Mouse (Mus musculus): ENCODE data around the gene Gm20696. TPM values are rescaled to one million over a fixed set of nuclear protein-coding genes. Genes with fewer than 3 reads are reported as not detected.
A peak's percentile ranks its signal among the peaks of the same experiment; 100 is the strongest.

The Gm20696 gene
- total RNA-seq, 1 experiment from 2014 or later, result 6.0 TPM

DNA sequence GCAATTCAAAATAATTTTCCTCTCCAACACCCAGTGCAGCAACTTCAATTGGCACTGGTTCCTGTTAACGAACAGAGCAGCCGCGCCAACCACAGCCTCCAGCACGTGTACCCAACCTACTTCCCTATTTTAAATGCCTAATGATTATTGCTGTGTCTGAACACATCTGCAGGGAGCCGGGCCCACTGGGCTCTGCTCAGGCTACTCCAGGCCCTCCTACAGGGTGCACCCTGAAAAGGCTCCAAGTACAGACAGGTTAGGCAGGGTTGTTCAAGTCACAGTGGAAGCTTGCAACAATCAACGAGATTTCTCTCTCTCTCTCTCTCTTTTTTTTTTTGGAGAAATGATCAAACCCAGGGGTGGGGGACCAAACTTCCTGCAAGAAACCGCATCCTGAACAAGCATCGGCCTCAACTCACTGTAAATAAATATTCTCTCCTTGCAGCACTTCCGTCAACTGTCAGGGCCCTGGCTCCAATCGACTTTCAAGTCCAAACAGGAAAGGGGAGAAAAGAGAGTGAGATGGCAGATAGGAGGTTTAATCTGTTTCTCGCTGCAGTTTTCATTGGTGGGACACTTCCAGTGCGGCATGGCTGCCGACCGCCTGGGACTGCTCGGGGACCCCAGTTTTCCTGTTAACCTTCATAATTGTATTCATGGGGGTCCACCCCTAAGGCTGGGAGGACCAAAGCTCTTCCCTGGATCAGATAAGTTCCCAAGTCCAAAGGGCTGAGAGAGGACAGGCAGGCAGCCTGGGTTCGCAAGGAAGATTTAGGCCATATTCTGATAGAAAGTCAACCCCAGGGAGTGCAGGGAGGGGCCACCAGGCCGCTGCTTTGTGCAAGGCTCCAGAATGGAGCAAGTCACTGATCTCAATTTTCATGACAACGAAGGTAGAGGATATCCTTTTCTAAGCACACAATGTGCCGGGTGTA is 277.6 kb downstream of the Gm20696 start:
- no peak for DNase-seq

DNA sequence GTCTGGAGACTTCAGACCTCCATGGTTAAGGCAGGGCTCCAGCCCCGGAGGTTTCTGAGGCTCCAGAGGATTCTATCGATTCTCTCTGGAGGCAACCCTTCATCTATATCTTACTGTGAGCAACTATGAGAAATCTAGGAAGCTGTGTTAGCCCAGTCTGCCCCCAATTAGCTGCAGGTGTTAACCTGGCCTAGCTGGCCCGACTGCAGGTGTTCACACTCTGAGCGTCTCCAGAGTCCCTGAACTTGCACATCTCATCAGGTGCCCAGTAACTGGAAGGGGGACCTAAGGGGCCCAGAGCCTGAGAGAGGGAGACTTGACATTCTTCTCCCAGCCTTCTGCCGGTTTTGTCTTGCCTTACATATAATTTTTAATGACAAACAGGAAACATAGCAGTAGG is 278.6 kb downstream of the Gm20696 start:
- no peak for DNase-seq

DNA sequence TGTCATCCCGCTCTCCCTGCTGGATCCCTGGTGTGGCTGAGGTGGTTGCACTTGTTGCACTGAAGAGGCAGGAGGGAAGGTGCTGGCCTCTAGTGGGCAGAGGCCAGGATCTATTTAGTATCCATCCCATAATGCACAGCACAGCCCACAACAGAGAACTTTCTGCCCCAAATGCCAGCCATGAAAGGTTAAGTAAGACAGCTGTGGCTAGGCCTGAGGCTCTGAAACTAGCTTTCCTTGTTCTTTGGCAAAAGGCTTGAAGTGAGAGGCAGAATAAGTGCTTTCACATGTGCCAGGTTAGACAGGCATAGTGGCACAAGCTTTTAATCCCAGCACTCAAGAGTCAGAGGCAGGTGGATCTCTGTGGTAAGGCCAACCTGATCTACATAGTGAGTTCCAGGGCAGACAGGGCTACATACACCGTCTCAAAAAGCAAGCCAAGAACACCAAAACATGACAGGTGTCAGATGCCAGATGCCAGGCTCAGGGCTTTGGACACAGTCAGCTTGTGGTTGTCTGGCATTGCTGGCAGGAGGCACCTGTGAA is 281.5 kb downstream of the Gm20696 start:
- no peak for DNase-seq

DNA sequence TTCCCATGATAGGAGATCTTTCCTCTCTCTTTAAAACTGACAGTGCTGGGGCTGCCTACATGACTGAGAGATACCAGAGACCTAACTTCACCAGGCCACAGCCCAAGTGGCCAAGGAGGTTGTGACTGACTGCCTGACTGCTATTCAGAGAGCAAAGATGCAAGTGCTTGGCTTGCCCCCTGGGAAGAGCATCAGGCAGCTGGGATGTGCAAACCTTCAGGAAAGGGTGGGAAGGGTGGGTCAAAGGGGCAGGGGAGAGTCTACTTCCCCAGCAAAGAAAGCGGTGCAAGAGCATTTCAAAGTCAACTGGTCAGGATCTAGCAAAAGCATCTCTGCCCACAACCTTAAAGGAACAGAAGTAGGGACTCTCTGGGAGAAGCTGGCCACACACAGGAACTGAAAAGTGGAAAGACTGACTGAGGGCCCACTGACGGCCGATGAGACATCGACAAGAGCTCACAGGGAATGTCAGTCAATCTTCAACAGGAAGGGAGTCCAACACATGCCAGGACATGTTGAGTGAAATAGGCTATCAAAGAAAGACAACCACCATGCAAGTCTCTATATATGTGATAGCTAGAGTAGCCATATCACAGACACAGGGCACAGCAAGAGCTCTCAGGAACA is 282.6 kb downstream of the Gm20696 start:
- DNase-seq, result no peak

DNA sequence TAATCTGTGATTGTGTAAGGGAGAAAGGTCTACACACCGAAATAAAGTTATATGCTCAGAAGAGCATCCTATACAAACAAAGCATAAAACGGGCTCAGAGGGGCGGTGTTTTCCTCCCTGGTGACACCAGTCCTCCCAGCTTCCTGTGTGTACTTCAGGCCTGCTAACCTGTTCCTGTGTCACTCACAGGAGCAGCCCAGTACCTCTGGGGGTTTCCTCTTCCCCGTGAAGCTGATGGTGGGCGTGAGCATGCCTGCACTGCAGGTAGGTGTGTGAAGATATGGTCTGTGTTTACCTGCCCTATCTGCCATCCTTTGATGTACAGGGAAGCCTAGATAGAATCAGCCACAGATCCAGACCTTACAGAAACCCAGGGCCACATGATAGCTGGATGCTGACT is 286.5 kb downstream of the Gm20696 start:
- DNase-seq, result no peak

DNA sequence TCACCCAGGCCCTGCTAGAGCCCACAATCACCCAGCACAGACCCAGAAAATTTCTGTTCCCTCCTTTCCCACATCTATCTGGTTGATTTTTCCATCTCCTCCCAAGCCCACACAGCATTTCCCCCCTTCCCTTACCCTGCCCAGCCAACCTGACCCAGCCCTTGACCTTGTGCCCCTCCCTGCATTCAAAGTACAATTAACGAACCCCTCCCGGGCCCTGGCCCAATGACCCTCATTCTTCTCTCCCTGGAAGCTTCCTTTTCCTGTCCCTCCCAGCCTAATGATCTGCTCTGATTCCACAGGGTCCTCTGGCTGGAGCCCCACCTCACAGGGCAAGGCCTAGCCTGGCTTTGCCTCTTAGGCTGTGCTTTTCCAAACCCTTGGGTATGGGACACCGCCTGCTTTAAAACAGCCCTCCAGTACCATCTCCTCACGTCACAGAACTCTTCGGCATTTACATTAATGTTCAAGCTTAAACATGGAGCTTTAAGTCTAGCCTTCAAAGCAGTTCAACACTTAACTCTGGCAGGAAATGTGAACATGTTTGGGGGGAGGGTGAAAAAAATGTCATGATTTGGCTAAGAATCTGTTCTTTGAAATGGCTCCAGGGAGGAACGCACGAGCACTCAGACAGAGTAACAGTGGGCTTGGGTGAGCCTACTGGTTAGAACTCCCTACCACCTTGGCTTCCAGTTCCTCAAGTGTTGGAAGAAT is 287.4 kb downstream of the Gm20696 start:
- peak; percentile 39 for DNase-seq

DNA sequence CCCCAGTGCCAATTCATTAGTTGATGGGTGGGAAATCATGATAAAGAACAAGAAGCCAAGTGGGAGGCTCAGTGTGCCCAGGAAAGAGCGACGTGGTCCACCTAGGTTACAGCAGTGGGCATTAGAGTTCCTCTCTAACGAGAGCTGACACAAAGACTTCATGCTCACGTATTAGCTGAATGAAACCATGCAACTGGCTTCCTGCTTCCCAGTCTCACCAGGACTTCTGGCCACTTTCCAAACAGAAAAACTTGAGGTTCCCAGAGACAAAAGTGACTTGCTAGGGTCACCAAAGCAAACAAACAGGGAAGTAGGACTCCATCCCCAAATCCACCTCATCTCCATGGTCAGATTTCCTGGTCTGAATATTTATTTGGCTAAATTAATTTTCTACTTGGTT is 288.9 kb downstream of the Gm20696 start:
- DNase-seq, result no peak

DNA sequence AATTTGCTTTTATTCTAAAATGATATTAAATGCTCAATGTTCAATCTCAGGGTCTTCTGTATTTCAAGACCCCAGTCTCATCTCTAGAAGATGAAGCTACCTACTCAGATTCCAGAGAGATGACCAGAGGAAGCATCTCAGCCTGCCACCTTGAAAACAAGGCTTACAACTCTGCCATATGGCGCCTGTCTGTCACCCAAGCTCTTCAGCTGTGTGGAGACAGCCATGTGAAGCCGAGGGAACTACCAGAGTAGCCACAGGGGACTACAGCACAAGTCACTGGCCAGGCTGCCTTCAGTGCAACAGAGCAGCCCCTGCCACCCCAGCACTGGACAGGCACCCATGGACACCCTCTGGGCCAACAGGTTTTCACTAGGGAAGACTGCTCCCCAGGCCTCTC is 289.5 kb downstream of the Gm20696 start:
- DNase-seq, result no peak

DNA sequence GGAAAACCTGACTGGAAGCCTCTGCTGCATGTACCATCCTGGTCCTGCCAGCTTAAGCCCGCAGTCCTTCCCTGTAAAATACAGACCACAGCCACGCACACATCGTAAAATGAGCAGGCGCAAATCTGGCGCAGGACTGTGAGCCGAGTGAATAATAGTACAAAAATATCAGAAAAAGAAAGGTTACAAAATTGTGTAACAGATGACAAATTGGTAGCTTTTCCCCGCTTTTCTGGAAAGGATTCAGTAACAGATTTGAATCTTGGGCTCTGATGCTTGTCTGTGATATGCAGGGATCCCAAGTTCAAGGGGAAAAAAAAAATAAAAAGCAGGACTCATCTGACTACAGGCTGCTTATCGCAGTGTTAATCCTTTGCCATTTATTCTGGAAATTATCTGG is 289.9 kb downstream of the Gm20696 start:
- DNase-seq, result no peak

DNA sequence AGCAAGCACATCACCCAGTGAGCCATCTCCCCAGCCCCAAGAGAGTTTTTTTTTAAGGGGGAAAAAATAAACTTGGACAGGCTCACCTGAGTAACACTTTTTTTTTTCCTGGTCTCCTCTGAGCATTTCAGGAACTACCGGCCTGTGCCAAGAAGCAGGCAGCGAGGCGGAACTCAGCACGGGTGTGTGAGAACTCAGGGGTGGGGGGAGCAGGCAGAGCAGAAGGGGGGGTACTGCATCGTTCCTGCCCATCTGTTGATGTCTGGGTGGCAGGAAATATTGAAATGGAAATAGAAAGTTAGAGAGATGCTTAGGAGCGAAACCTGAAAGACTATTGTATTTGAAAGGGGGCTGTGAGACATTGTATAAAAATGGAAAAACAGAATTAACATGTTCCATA is 290.7 kb downstream of the Gm20696 start:
- DNase-seq, result no peak

DNA sequence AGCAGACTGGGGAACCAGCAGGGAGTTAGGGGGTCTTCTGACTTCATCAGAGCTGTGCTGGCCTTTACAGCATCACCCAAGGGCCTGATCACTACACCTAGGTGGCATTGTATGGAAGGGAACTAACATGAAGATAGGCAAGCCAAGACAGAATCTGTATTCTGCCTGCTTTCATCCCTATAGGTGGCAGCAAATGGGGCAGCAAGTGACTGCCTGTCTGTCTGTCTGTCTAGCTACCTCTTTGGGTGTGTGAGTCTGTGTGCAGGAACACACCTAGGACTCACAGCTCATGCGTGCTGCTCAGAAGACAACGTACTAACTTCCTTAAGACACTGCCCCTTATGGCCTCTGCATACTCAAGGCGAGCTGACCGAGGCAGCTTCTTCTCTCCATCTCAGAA is 291.2 kb downstream of the Gm20696 start:
- no peak for DNase-seq

DNA sequence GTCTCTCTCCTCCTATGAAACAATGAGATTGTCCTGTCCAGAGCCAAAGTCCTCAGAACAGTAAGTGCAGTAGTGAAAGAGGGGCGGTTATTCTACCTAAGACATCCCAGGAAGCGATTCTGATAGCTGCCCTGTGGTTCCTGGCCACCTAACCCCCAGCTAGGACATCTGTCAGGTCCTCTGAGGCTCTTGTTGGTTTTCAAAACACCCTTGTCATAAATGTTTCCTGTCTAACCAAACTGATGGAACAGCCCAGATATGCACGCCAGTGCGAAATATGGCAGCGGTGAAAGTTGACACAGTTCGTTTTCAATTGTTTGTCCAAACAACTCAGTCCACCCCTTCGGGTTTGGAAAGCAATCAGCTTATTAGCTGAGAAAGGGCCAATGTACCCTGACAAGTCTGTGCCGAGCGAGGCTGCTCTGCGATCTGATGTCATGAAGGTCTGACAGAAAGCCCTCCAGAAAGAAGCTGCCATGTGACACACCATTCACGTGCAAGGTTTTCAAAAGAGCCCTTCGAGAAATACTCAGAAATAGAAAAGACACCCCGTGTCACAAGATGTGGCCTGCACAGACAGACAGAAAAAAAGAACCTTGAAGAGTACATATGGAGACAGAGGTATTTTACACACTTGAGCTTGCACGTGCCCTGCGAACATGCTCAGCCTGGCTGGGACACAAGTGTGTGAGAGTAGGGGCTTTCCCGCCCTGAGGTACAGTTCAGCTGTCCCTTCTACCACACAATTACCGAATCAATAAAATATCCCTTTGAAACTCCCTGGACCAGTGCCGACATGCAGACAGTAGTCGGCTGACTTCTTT is 291.9 kb downstream of the Gm20696 start:
- no peak for DNase-seq

DNA sequence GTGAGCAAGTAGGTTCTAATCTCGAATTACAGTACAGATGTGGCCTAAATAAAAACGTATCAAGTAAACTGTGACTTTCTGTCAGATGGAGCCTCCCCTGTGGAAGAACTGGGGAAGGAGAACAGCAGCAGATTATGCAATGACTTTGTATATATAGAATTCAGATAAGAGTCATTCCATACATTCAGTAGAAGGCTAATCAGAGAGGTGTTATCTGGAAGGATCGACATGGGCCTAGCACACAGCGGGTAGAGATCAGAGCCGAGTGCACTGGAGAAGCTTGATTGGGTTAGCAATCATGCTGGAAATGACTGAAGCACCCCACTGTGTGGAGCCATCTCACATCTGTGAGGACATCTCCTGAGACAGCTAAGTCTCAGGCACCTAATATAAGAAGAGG is 294.2 kb downstream of the Gm20696 start:
- DNase-seq, result no peak

DNA sequence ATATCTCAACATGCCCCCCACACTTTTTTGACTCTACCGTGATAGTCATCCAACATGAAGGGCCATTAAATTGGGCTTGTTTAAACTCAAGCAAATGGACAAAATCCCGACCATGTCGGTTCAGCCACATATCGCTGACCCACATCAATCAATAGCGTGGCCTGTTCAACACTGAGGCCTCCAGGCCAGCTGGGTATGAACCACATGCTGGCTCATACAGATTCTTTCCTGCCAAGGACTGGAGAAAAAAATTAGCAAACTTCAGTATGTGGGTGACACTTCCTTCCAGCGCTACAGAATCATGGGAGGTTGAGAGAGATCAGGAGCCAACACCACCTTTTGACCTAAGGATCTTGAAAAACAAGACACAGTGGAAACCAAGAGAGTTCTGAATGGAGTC is 294.6 kb downstream of the Gm20696 start:
- no peak for DNase-seq

DNA sequence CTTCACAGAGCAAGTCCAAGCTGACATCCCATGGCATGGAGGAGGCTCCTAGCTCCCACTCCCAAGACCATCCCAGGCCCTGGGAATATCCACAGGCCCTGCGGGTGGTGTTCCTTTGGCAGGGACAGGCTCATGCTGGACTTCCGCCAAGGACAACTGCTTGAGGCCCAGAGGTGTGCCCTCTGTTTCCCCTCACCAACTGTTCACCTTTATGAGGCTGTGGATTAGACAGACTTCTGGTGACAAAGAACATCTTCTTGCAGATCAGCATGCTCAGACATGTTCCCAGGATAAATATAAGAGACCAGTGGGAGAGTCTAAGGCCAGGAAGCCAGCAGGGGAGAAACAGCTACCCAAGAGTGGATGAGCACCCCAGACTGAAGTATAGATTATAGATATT is 296.7 kb downstream of the Gm20696 start:
- no peak for DNase-seq

DNA sequence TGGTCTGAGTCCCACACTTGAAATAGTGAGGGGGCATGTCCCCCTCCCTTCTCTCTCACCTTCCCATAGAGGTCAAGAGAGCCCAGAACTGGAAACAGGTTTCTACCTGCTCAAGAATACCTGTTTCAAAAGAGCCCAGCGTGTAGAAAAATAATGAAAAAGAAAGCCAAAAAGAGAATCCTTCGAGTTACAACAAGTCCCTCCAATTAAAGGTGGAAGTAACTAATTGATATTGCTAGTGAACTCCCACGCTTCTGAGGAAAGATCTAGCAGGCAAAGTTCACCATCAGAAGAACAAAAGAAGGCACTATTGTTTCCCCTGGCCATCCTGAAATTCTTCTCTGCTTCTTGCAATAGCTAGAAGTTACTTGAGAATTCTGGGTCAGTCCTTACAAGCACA is 297.4 kb downstream of the Gm20696 start:
- no peak for DNase-seq

DNA sequence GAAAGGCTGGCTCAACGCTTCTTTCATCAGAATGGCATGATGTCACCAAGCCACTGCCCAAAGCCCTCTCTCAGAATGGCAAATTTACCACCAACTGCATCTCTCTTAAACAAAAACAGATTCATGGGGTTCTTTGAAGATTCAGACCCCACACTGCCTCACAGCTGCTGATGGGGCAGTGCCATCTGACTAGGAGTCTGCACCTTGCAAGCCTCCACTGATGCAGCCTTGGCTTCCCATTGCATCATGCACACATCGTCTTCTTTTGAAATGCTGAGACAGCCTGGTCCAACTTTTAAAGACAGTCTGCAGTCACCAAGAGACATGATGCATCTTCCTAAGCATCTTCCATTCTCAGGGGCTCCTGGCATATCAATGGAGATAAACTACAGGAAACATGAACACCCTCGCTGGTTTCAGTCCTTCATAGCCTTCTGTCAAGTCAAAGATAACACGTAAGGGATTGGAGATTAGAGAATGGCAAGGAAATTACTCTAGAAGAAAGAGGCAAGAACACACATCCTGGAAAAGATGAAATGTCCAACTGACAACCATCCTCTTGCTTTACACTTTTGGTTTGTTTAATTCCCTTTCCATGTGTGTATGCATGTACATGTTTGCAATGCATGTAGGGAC is 298.4 kb downstream of the Gm20696 start:
- DNase-seq, result no peak

DNA sequence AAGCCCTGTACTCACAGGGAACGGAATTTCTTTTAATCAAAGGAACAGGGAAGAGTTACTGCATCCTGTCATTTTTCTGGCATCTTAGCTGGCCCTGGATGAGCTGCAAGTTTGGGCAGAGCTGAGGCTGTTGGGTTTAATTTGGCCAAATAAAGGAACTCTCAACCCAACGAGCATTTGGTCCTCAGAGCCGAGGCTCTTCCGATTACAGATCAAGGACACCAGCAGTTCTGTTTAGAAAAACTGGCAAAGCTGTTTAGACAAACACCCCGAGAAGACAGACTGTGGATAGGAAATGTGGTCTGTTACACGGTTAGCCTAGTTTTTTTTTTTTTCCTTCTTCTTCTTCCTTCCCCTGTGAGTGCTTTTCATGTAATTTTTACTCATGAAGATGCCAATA is 302.1 kb downstream of the Gm20696 start:
- no peak for DNase-seq

DNA sequence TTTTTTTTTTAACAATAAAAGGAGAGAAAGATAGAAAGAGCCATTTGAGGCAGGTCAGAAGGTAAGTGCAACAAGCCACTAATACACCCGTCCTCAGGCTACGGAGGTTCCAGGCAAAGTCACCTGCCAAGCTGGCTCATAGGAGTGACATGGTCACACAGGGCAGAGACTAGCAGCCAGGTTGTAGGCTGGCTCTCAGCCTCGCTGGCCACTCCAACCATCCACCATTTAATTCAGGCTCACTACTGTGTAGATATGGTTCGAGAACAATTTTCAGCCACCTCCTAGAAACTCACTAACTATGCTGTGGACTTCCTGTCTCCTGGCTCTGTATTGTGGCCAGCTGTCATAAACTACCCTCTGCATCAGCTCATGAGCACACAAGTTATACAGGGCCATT is 306.0 kb downstream of the Gm20696 start:
- no peak for DNase-seq

DNA sequence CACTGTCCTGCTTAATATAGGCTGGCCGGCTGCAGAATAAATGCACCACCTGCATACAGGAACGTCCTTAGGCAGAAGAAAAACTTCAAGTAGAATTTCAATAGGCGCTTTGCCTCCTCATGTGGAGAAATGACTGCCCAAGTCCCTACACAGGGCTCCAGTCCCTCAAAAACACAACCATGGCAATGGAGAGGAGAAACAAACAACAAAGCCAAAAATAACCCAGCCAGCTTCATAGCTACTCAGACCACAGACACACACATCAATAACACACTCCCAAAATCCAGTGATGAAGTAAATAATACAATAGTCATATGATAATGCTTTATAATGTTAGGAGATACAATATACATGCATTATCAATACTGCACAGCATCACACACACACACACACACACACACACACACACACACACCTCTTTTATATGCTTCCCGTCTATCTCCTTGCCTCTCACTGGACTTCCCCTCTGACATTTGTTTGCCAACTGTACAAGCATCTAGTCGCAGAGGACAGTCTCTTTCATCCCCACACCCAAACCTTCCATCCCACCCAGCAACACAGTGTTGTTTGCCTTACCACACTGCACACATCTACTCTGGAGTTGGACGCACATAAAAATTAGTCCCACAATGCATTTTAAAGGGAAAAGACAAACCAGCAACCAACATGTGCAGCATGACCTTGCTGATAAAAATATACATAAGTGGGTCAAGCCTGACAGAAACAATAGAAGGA is 306.7 kb downstream of the Gm20696 start:
- no peak for DNase-seq

Measured in adrenal gland, postnatal 25 days (tissue).